Mouse (Mus musculus) left cerebral cortex, adult 2 months (tissue): Measurements from ENCODE around the gene Saa4. TPM values are rescaled to one million over a fixed set of nuclear protein-coding genes. Genes with fewer than 3 reads are reported as not detected.
"Not testable (repeated sequence)": the region's sequence is repeated elsewhere in the genome, so short reads cannot be mapped to it uniquely, and the experiment has no call there.

Source experiments
- DNase-seq, 2 experiments: peaks; one replicate each; pipeline ENCODE4 v3.0.0; 2021 to 2022; ENCODE audit warnings: low spot score in 2 of 2, mixed read lengths in 1 of 2; ENCODE audit errors: extremely low spot score in 1 of 2
- H3K27ac ChIP-seq: fragments of 200-600 bp; 2 replicates; pipeline ENCODE4 v1.8.1; 2022
- H3K4me3 ChIP-seq: fragments of 200-600 bp; 2 replicates; pipeline ENCODE4 v1.8.1; 2022
- CTCF ChIP-seq: fragments of 200-600 bp; IDR thresholded peaks from 2 replicates; pipeline ENCODE4 v1.8.1; 2022; ENCODE audit warnings: antibody characterized with exemption, mild to moderate bottlenecking, moderate library complexity
- intact Hi-C: fragments of 180-260 bp; cut with DNase I; formaldehyde crosslinking; loops from one replicate; pipeline ENCODE4 v1.15.1; 2025
- long read RNA-seq, 2 experiments: library from polyadenylated mRNA; stranded (forward); transcript quantifications; one replicate each; pipeline ENCODE4 v2.0.0; 2021; ENCODE audit warnings: borderline mapping rate in 2 of 2
- total RNA-seq, 2 experiments: library from RNA; stranded (reverse); gene quantifications; 2 replicates each; pipeline ENCODE4 v1.2.3; 2021

Saa4 gene
- not detected for total RNA-seq
- long read RNA-seq, experiment 1 = 0 reads
- long read RNA-seq, experiment 2 = 0 reads

DNA sequence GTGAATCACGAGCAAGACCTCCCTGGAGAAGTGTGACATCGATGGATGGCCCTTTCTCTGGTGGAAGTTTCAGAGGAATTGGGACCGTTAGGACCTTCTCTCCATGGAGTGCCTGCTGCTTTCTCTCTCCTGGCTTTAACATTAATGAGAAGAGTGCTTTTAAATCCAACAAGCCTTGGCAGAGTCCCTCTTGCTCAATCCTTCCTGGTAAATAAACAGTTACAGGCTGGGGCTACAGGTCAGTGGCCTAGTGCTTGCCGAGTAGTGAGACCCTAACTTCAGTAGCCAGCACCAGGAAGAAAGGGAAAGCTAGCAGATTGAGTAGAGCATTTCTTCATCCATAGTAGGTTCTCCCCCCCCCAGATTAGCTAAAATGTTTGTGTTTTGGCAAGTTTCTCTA lies at the start of gene Saa4:
TSS of gene Saa4 (minus strand) at position 146 of the 400 bp plus-strand sequence.
- no peak for TF ChIP-seq CTCF
- Histone ChIP-seq H3K27ac (no peak within 1 kb of the TSS), H3K4me3 (no peak within 1 kb of the TSS)
- no peak for DNase-seq
- intact Hi-C loops = no loop called here

GRCm38 (mm10) chr7:46770706-46771105 lies 38.3 kb upstream of the Saa4 start:
- intact Hi-C loops = loop anchor here (2.0 to 5.0 kb wide), 2 partner anchors 56 to 123 kb away; partner anchors contain the start of gene Saa3
- no peak overlapping the region for H3K4me3 ChIP-seq
- DNase-seq = peak; percentile 30 to 52
- H3K27ac ChIP-seq = no peak overlapping the region
- TF ChIP-seq CTCF = peak; percentile 85

GRCm38 (mm10) chr7:46768451-46768850 lies 36.0 kb upstream of the Saa4 start:
- intact Hi-C loops = no loop called here
- Histone ChIP-seq H3K4me3 (no peak overlapping the region), H3K27ac (no peak overlapping the region)
- TF ChIP-seq CTCF = no peak
- DNase-seq = no peak

- DNase-seq = no peak
- H3K4me3 ChIP-seq = no peak overlapping the region
- H3K27ac ChIP-seq = no peak overlapping the region
- TF ChIP-seq CTCF = no peak
- intact Hi-C loops = no loop called here
Observed at GRCm38 (mm10) chr7:46767371-46767770, 35.0 kb upstream of the Saa4 start.

DNA sequence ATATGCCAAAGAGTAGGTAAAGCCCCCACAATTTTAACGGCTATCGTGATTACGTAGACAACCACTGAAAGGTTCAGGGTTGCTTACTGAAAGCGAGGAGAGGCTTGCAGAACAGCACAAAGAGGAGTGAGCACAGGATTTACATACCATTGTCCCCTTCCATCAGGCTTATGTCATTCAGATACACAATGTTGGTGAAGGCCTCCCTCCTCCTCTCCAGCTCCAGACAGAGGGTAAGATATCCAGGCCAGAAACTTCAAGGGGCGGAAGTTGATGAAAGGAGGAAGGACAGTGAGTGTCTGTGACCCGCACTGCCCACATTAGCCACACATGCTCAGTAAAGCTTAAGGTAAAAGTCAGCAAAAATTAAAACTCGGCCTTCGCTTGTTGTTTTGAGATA lies 32.3 kb upstream of the Saa4 start:
- Histone ChIP-seq H3K27ac (no peak overlapping the region), H3K4me3 (no peak overlapping the region)
- intact Hi-C loops = no loop called here
- no peak for TF ChIP-seq CTCF
- DNase-seq = no peak

DNA sequence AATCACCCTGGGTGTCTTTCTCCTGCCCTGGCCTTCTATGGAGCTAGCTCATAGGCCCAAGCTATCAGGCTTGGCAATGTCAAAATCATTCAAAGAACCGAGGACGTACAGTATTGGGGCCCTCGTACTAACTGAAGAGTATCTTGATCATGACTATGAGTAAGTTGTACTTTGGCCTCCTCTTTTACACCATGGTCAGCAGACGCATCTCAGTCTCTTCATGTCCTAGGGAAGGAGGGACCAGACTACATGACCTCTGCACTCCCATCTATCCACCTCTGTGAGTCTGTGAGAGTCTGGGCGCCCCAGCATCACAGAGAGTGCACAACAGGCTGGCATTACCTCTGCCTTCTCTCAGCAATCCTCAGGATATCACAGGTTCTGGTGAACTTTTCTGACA lies 30.2 kb upstream of the Saa4 start:
- no peak for TF ChIP-seq CTCF
- Histone ChIP-seq H3K27ac (no peak overlapping the region), H3K4me3 (no peak overlapping the region)
- intact Hi-C loops = no loop called here
- no peak for DNase-seq

DNA sequence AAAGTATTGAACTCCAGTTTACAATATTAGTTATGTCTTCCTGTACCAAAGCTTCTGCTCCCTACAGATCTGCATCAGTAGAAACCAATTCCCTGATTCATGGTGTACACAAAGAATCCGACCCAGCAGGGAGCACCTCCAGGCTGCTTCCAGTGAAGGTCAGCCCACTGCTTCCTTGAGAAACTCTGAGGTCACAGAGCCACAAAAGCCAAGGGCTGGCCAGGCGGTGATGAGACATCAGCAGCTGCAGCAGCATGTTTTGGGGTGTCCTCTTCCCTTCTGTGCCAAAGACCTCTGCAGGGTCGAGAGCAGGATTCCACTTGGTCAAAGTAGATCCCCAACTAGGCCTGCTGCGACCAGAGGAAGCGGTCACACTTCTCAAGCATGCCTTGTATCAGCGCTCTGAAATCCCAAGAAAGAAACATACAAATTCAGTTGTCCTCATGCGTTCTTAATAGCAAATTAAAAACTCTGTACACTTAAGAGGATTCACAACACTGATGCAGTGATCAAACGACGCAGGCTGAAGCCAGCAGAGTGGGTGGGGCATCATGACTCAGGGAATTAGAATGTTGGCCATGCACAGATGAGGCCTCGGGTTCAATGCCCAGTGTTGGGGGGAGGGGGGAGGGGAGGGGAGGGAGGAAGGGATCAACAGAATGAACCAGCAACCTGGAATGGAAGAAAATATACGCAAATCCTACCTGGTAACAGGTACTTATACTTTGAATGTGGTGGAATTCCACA lies 28.8 kb upstream of the Saa4 start:
- no peak for TF ChIP-seq CTCF
- intact Hi-C loops = no loop called here
- no peak overlapping the region for H3K27ac ChIP-seq
- no peak for DNase-seq
- no peak overlapping the region for H3K4me3 ChIP-seq

DNA sequence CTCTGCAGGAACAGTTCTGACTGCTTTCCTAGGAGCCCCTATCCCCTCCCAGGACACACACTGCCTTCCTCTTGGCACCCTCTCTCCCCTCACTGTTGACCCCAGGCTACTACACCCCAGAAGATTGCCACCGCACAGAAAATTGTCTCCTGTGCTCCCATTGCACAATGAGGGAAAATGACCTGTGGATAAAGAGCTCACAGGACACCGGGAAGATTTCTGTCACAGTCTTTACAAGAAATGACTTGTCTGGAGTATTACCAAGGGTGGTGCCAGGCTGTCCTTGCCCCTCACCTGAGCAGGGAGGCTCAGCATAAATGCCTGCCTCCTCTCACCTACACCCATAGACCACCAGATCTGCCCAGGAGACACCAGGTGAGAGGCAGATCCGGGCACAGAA lies 19.1 kb upstream of the Saa4 start, which contains the start of gene Saa2:
TSS of gene Saa2 (plus strand) at position 301 of the 400 bp plus-strand sequence.
- Histone ChIP-seq H3K4me3 (no peak within 1 kb of the TSS), H3K27ac (no peak within 1 kb of the TSS)
- intact Hi-C loops = no loop called here
- TF ChIP-seq CTCF = no peak
- DNase-seq = no peak

- no peak for DNase-seq
- Histone ChIP-seq H3K27ac (no peak overlapping the region), H3K4me3 (no peak overlapping the region)
- TF ChIP-seq CTCF = no peak
- intact Hi-C loops = loop anchor here (10.0 kb wide), 1 partner anchor 464 kb away; no protein-coding TSS in a partner anchor
Observed at GRCm38 (mm10) chr7:46748459-46748858, 16.1 kb upstream of the Saa4 start.

- no peak for TF ChIP-seq CTCF
- intact Hi-C loops = loop anchor here (10.0 kb wide), 1 partner anchor 462 kb away; no protein-coding TSS in a partner anchor
Observed at GRCm38 (mm10) chr7:46746381-46746780, 14.0 kb upstream of the Saa4 start.

GRCm38 (mm10) chr7:46745816-46746215 lies 13.4 kb upstream of the Saa4 start:
- Histone ChIP-seq H3K27ac (no peak overlapping the region), H3K4me3 (no peak overlapping the region)
- DNase-seq = no peak
- TF ChIP-seq CTCF = no peak
- intact Hi-C loops = loop anchor here (1.0 to 10.0 kb wide), 2 partner anchors 12 to 461 kb away; no protein-coding TSS in a partner anchor

More at GRCm38 (mm10) chr7:46746381-46746780, 14.0 kb upstream of the Saa4 start:
- no peak overlapping the region for H3K4me3 ChIP-seq
- no peak overlapping the region for H3K27ac ChIP-seq
- no peak for DNase-seq

DNA sequence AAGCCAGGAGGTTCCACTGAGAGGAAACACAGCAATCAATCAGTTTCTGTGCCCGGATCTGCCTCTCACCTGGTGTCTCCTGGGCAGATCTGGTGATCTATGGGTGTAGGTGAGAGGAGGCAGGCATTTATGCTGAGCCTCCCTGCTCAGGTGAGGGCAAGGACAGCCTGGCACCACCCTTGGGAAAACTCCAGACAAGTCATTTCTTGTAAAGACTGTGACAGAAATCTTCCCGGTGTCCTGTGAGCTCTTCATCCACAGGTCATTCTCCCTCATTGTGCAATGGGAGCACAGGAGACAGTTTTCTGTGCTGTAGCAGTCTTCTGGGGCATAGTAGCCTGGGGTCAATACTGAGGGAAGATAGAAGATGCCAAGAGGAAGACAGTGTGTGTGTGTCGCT lies 10.5 kb upstream of the Saa4 start, which contains the start of gene Saa1:
TSS of gene Saa1 (minus strand) at position 101 of the 400 bp plus-strand sequence.
- not testable (repeated sequence) for DNase-seq, H3K4me3 ChIP-seq, H3K27ac ChIP-seq
- intact Hi-C loops = loop anchor here (10.0 kb wide), 1 partner anchor 458 kb away; no protein-coding TSS in a partner anchor

- intact Hi-C loops = loop anchor here (10.0 kb wide), 1 partner anchor 455 kb away; no protein-coding TSS in a partner anchor
- H3K27ac ChIP-seq, DNase-seq, H3K4me3 ChIP-seq: not testable (repeated sequence)
Observed at GRCm38 (mm10) chr7:46740041-46740440, 7.6 kb upstream of the Saa4 start.
